Mouse (Mus musculus) MEL (cell line): ENCODE measurements around the gene Polr2h. TPM values are rescaled to one million over a fixed set of nuclear protein-coding genes. Genes with fewer than 3 reads are reported as not detected.

Source experiments
- DNase-seq: peaks from one replicate; pipeline ENCODE4 v3.0.0; 2011; ENCODE audit warnings: low read depth, low spot score
- H3K27ac ChIP-seq: 2 replicates; pipeline ENCODE4 v1.5.1; 2012; ENCODE audit warnings: low read depth, mild to moderate bottlenecking, control low read depth, low read length, moderate library complexity; ENCODE audit not compliant: control insufficient read depth
- H3K27me3 ChIP-seq, 2 experiments: fragments of 150-350 bp in 1 of 2; sonication (generic) in 1 of 2; 2 replicates each; pipeline ENCODE4 v1.6.1; 2012; ENCODE audit warnings: low read length in 2 of 2, mild to moderate bottlenecking in 2 of 2, improper control_type of control experiment in 1 of 2, moderate library complexity in 1 of 2; ENCODE audit not compliant: insufficient read depth in 2 of 2, control insufficient read depth in 1 of 2
- H3K36me3 ChIP-seq, 2 experiments: 2 replicates each; pipeline ENCODE4 v1.6.1; 2012 to 2014; ENCODE audit warnings: low read length in 2 of 2, improper control_type of control experiment in 1 of 2, inconsistent platforms in 1 of 2, mild to moderate bottlenecking in 1 of 2; ENCODE audit not compliant: insufficient read depth in 2 of 2, control insufficient read depth in 1 of 2
- H3K4me1 ChIP-seq, 2 experiments: fragments of 150-350 bp in 1 of 2; sonication (generic) in 1 of 2; 2 replicates each; pipeline ENCODE4 v1.6.1; 2012; ENCODE audit warnings: low read length in 2 of 2, improper control_type of control experiment in 1 of 2, mild to moderate bottlenecking in 1 of 2; ENCODE audit not compliant: insufficient read depth in 2 of 2, control insufficient read depth in 1 of 2
- H3K4me3 ChIP-seq, 2 experiments: fragments of 150-350 bp in 1 of 2; sonication (generic) in 1 of 2; 2 replicates each; pipeline ENCODE4 v1.5.1; 2012; ENCODE audit warnings: low read depth in 2 of 2, low read length in 2 of 2, mild to moderate bottlenecking in 2 of 2, moderate library complexity in 2 of 2, control low read depth in 1 of 2, improper control_type of control experiment in 1 of 2; ENCODE audit not compliant: control insufficient read depth in 1 of 2, insufficient read depth in 1 of 2
- H3K79me2 ChIP-seq: 2 replicates; pipeline ENCODE4 v1.6.1; 2012; ENCODE audit warnings: mild to moderate bottlenecking, low read length, moderate library complexity; ENCODE audit not compliant: control insufficient read depth, poor library complexity, insufficient read depth
- H3K9ac ChIP-seq: 2 replicates; pipeline ENCODE4 v1.6.1; 2012; ENCODE audit warnings: low read depth, mild to moderate bottlenecking, control low read depth, low read length, moderate library complexity; ENCODE audit not compliant: control insufficient read depth, poor library complexity, severe bottlenecking
- H3K9me3 ChIP-seq: fragments of 150-350 bp; sonication (generic); replicated peaks from 2 replicates; pipeline ENCODE4 v1.6.1; 2012; ENCODE audit warnings: mild to moderate bottlenecking, low read length, improper control_type of control experiment, moderate library complexity; ENCODE audit not compliant: insufficient read depth
- E2F4 ChIP-seq: IDR thresholded peaks from 2 replicates; pipeline ENCODE4 v1.6.1; 2011; ENCODE audit warnings: low read depth, low read length, improper control_type of control experiment, borderline replicate concordance
- EP300 ChIP-seq, 2 experiments: IDR thresholded peaks; 2 replicates each; pipeline ENCODE4 v1.6.1; 2011; ENCODE audit warnings: improper control_type of control experiment in 2 of 2, low read length in 2 of 2, low read depth in 1 of 2, mild to moderate bottlenecking in 1 of 2
- ETS1 ChIP-seq: IDR thresholded peaks from 2 replicates; pipeline ENCODE4 v1.6.1; 2012; ENCODE audit warnings: low read depth, mild to moderate bottlenecking, inconsistent platforms, low read length, improper control_type of control experiment, moderate library complexity
- GATA1 ChIP-seq: IDR thresholded peaks from 2 replicates; pipeline ENCODE4 v1.6.1; 2011; ENCODE audit warnings: low read depth, low read length, improper control_type of control experiment
- KAT2A ChIP-seq: conservative IDR thresholded peaks from 2 replicates; pipeline ENCODE4 v1.6.1; 2012; ENCODE audit warnings: low read depth, low read length, improper control_type of control experiment, inconsistent platforms
- MAFK ChIP-seq: IDR thresholded peaks from 2 replicates; pipeline ENCODE4 v1.6.1; 2011; ENCODE audit warnings: low read depth, mild to moderate bottlenecking, low read length, improper control_type of control experiment, borderline replicate concordance
- MAZ ChIP-seq: IDR thresholded peaks from 2 replicates; pipeline ENCODE4 v1.6.1; 2012; ENCODE audit warnings: low read depth, mild to moderate bottlenecking, inconsistent platforms, low read length, improper control_type of control experiment
- NELFE ChIP-seq: IDR thresholded peaks from 2 replicates; pipeline ENCODE4 v1.6.1; 2011; ENCODE audit warnings: low read depth, low read length, improper control_type of control experiment
- POLR2AphosphoS2 ChIP-seq: IDR thresholded peaks from 2 replicates; pipeline ENCODE4 v1.6.1; 2011; ENCODE audit warnings: low read length, improper control_type of control experiment
- SIN3A ChIP-seq: IDR thresholded peaks from 2 replicates; pipeline ENCODE4 v1.6.1; 2012; ENCODE audit warnings: low read length, improper control_type of control experiment, inconsistent platforms
- TAL1 ChIP-seq: IDR thresholded peaks from 2 replicates; pipeline ENCODE4 v1.6.1; 2012; ENCODE audit warnings: mild to moderate bottlenecking, inconsistent platforms, low read length, moderate library complexity, mixed read lengths
- TBP ChIP-seq: IDR thresholded peaks from 2 replicates; pipeline ENCODE4 v1.8.0; 2011; ENCODE audit warnings: low read depth, low read length, improper control_type of control experiment
- TCF12 ChIP-seq: IDR thresholded peaks from 2 replicates; pipeline ENCODE4 v1.6.1; 2014; ENCODE audit warnings: low read depth, mild to moderate bottlenecking, inconsistent platforms, low read length, improper control_type of control experiment, moderate library complexity
- ZKSCAN1 ChIP-seq: IDR thresholded peaks from 2 replicates; pipeline ENCODE4 v1.6.1; 2012; ENCODE audit warnings: low read depth, mild to moderate bottlenecking, inconsistent platforms, low read length, improper control_type of control experiment, moderate library complexity
- polyA plus RNA-seq, 2 experiments: library from polyadenylated mRNA; stranded (reverse) in 1 of 2; unstranded in 1 of 2; fragments of >175 nt in 1 of 2; fragments of >200 nt in 1 of 2; gene quantifications; 2 replicates each; pipeline versions ENCODE4 v1.2.1 to v1.2.4; 2012; ENCODE audit warnings: low replicate concordance in 2 of 2, low read depth in 1 of 2; ENCODE audit not compliant: insufficient read length in 2 of 2, insufficient read depth in 1 of 2, missing spikeins in 1 of 2
- total RNA-seq: library from RNA; depleted of rRNA; stranded (reverse); fragments of 300-350 nt; gene quantifications from 2 replicates; pipeline ENCODE4 v1.2.3, GENCODE M21; 2012

The Polr2h gene
- total and polyA plus RNA-seq, 3 experiments = 95.4 to 180 TPM; not detected in 1

GRCm38 (mm10) chr16:20703699-20704400, 13.6 kb upstream of the Polr2h start:
- Histone ChIP-seq H3K4me3 (no peak overlapping the region), H3K9me3 (no peaks in the 10 kb centered on the region), H3K27me3 (no peaks in the 10 kb centered on the region), H3K36me3 (peaks cover 0 to 34% of the 10 kb centered on the region in 2 experiments; a peak in 2 of 4 replicates), H3K9ac (no peak overlapping the region), H3K27ac (peak overlapping the region; percentile 32), H3K4me1 (peaks cover 15 to 33% of the 10 kb centered on the region in 2 experiments), H3K79me2 (no peaks in the 10 kb centered on the region)
- peak; percentile 43 for TF ChIP-seq SIN3A
- no peak for TF ChIP-seq E2F4
- no peak for TF ChIP-seq ZKSCAN1
- TF ChIP-seq GATA1 = peak; percentile 56; the same call in 1 of the 2 replicates
- peak; percentile 49 for TF ChIP-seq TAL1
- TF ChIP-seq KAT2A = no peak
- TF ChIP-seq TCF12 = peak; percentile 52; the same call in 1 of the 2 replicates
- peak; percentile 39 to 74; a peak in 3 of 4 replicates for TF ChIP-seq EP300 (IDR thresholded peaks at IDR 0.05; ENCODE audit: low read depth in 1 of 2, low read length in 2 of 2)
- peak; percentile 71; the same call in 1 of the 2 replicates for TF ChIP-seq ETS1
- DNase-seq = peak; percentile 59

- peaks cover 0 to 34% of the 10 kb centered on the region in 2 experiments; a peak in 2 of 4 replicates for H3K36me3 ChIP-seq
- H3K9ac ChIP-seq = no peak overlapping the region
- H3K79me2 ChIP-seq = no peaks in the 10 kb centered on the region
- TF ChIP-seq SIN3A = no peak
- TF ChIP-seq POLR2AphosphoS2 = no peak
- no peak for TF ChIP-seq MAFK
- TF ChIP-seq MAZ = no peak
- TF ChIP-seq GATA1 = peak; percentile 20; the same call in 1 of the 2 replicates
- TF ChIP-seq TBP = peak; percentile 68
- TF ChIP-seq EP300 (IDR thresholded peaks at IDR 0.05; ENCODE audit: low read depth in 1 of 2, low read length in 2 of 2) = 0 out of 4 replicates have a peak, but pooled peaks of 1 of the 2 experiments have one; percentile 21
- no peak for TF ChIP-seq NELFE
- peak; percentile 37; the same call in 1 of the 2 replicates for TF ChIP-seq ETS1
- TF ChIP-seq, all 39 proteins: peak for 4
- Histone ChIP-seq H3K27me3 (no peaks in the 10 kb centered on the region), H3K27ac (peak overlapping the region; percentile 62), H3K4me3 (no peak overlapping the region), H3K4me1 (peaks cover 15 to 33% of the 10 kb centered on the region in 2 experiments), H3K9me3 (no peaks in the 10 kb centered on the region)
- DNase-seq = peak; percentile 71
These were observed 11.7 kb upstream of the Polr2h start for GRCm38 (mm10) chr16:20705786-20706185.
